Mouse (Mus musculus) hindbrain, embryonic 14.5 days (tissue): Measurements from ENCODE around the gene Slc38a4. TPM values are rescaled to one million over a fixed set of nuclear protein-coding genes. Genes with fewer than 3 reads are reported as not detected.

Source experiments
- ATAC-seq: fragments of 200-750 bp; cut with Nextera tagmentation; 2 replicates; pipeline ENCODE4 v1.8.0; 2017; ENCODE audit warnings: moderate number of reproducible peaks, mild to moderate bottlenecking, moderate TSS enrichment, moderate library complexity; ENCODE audit not compliant: low FRiP score
- DNase-seq: peaks from one replicate; pipeline ENCODE4 v3.0.0-alpha.2; 2015; ENCODE audit warnings: low spot score
- H3K27ac ChIP-seq: fragments of 300-500 bp; sonication (generic); 2 replicates; pipeline ENCODE4 v1.5.1; 2014; ENCODE audit warnings: mild to moderate bottlenecking, moderate library complexity
- H3K27me3 ChIP-seq: fragments of 300-500 bp; sonication (generic); 2 replicates; pipeline ENCODE4 v1.6.1; 2014; ENCODE audit warnings: mild to moderate bottlenecking, low read length, mixed read lengths; ENCODE audit not compliant: control insufficient read depth, insufficient read depth
- H3K36me3 ChIP-seq: fragments of 300-500 bp; sonication (generic); replicated peaks from 2 replicates; pipeline ENCODE4 v1.6.1; 2014; ENCODE audit not compliant: control insufficient read depth, insufficient read depth
- H3K4me1 ChIP-seq: fragments of 300-500 bp; sonication (generic); replicated peaks from 2 replicates; pipeline ENCODE4 v1.6.1; 2014; ENCODE audit warnings: antibody characterized with exemption, low read length, mixed read lengths; ENCODE audit not compliant: control insufficient read depth, insufficient read depth
- H3K4me2 ChIP-seq: fragments of 300-500 bp; sonication (generic); replicated peaks from 2 replicates; pipeline ENCODE4 v1.6.1; 2014; ENCODE audit warnings: mild to moderate bottlenecking, moderate library complexity
- H3K4me3 ChIP-seq: fragments of 300-500 bp; sonication (generic); replicated peaks from 2 replicates; pipeline ENCODE4 v1.5.1; 2014; ENCODE audit warnings: mild to moderate bottlenecking, low read length
- H3K9ac ChIP-seq: fragments of 300-500 bp; sonication (generic); 2 replicates; pipeline ENCODE4 v1.6.1; 2014
- H3K9me3 ChIP-seq: fragments of 300-500 bp; sonication (generic); 2 replicates; pipeline ENCODE4 v1.6.1; 2016; ENCODE audit warnings: low read length; ENCODE audit not compliant: control insufficient read depth
- WGBS: fragments of 180-500 bp; shearing (Covaris S2); extraction: QIAGEN DNeasy Blood & Tissue Kit; methylation state at CpG from one replicate; pipeline ENCODE4 v1.1.7; 2014; 5-methylcytosine and 5-hydroxymethylcytosine counted together
- polyA plus RNA-seq: library from polyadenylated mRNA; unstranded; fragments of >200 nt; fragmentation: Nextera tagmentation; extraction: Ambion mirVana; gene quantifications from 2 replicates; pipeline ENCODE4 v1.2.1, GENCODE M21; 2014

Gene Slc38a4
- polyA plus RNA-seq, 1 experiment from 2014 or later: 3.9 TPM

DNA sequence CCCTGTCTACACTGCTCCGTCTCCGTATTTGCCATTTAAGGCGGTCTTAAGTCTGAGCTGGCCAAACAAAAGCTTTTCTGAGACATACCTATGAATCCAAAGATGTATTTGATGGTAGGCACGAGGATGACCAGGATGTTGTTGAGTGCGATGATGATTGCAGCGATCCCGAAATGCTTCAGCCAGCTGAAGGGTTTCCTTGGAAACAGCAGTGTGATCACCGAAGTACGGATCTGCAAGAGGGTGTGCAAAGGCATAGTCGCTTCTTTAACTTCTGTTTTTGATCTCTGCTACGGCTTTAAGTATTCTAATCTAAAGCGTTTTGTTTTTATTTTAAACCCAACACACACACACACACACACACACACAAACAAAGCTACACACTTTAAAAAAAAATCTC, 56.4 kb downstream of the Slc38a4 start:
- ATAC-seq (no peak), DNase-seq (no peak)
- no peak overlapping the region for H3K4me2 ChIP-seq

DNA sequence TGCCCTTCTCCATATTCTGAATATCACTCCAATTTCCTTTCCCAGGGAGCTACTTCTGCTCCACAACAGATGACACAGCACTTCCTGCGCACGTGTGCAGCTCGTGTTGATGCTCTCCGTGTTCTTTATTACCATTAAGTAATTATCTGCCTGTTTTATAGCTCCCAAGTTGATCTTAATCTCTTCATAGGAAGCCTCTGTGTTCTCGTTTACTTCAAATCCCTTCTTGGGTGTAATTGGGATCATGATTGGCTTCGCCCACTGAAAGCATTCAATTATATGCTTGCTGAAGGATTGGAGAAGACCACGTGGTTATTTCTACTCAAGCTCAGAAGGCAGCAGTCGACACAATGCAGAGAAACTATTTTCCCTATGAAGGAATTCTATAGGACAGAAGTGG, 70.1 kb downstream of the Slc38a4 start:
- Histone ChIP-seq H3K9ac (no peak overlapping the region), H3K36me3 (no peaks in the 10 kb centered on the region), H3K4me1 (no peaks in the 10 kb centered on the region), H3K9me3 (no peaks in the 10 kb centered on the region), H3K27ac (no peak overlapping the region), H3K4me2 (no peak overlapping the region), H3K27me3 (no peaks in the 10 kb centered on the region), H3K4me3 (no peak overlapping the region)
- DNase-seq (peak; percentile 45), ATAC-seq (no peak)
- WGBS: 60% methylated on average over 8 of the region's 8 CpGs

More for the DNA sequence above, 56.4 kb downstream of the Slc38a4 start:
- H3K27ac ChIP-seq: no peak overlapping the region
- H3K9ac ChIP-seq: no peak overlapping the region
- no peak overlapping the region for H3K4me3 ChIP-seq
- no peaks in the 10 kb centered on the region for H3K9me3 ChIP-seq
- no peaks in the 10 kb centered on the region for H3K36me3 ChIP-seq
- 71% methylated on average over 12 of the region's 12 CpGs for WGBS
- H3K4me1 ChIP-seq: no peaks in the 10 kb centered on the region; the same call in 1 of the 2 replicates
- no peaks in the 10 kb centered on the region for H3K27me3 ChIP-seq

GRCm38 (mm10) chr15:96983581-96984330, 72.0 kb downstream of the Slc38a4 start:
- ATAC-seq (no peak), DNase-seq (no peak)
- Histone ChIP-seq H3K27me3 (no peaks in the 10 kb centered on the region), H3K4me1 (no peaks in the 10 kb centered on the region), H3K9me3 (no peaks in the 10 kb centered on the region), H3K4me2 (no peak overlapping the region), H3K27ac (no peak overlapping the region), H3K36me3 (no peaks in the 10 kb centered on the region), H3K4me3 (no peak overlapping the region), H3K9ac (no peak overlapping the region)
- 87% methylated on average over 13 of the region's 13 CpGs for WGBS

- Histone ChIP-seq H3K27me3 (no peaks in the 10 kb centered on the region), H3K4me2 (no peak overlapping the region), H3K9me3 (no peaks in the 10 kb centered on the region), H3K27ac (peak overlapping the region; percentile 20; the same call in 1 of the 2 replicates), H3K4me3 (no peak overlapping the region), H3K9ac (no peak overlapping the region), H3K4me1 (no peaks in the 10 kb centered on the region), H3K36me3 (no peaks in the 10 kb centered on the region)
- DNase-seq (no peak), ATAC-seq (no peak)
- WGBS: 66% methylated on average over 9 of the region's 9 CpGs
Observed at GRCm38 (mm10) chr15:96975125-96975524, 80.6 kb downstream of the Slc38a4 start.

DNA sequence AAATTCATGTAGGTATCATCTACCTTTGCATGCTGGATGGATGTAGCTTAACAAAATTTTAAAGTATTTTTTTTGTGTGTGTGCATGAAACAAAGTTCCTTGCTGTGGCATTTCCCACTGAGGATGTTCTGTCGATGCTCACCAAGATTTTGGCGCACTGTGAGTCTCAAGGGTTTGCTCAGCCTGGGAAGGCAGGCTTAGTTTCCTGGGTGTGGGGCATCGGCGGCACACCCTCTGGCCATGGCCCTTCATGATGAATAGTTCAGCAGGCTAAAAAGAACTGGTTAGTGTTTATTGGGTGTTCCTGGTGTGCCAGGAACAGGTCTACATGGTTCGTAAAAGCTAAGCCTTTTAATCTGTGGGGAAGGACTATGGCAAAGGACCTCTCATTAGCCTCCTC, 81.6 kb downstream of the Slc38a4 start:
- H3K4me2 ChIP-seq: no peak overlapping the region
- no peak overlapping the region for H3K4me3 ChIP-seq
- no peaks in the 10 kb centered on the region for H3K4me1 ChIP-seq
- H3K36me3 ChIP-seq: no peaks in the 10 kb centered on the region
- no peak overlapping the region for H3K9ac ChIP-seq
- no peak overlapping the region for H3K27ac ChIP-seq
- DNase-seq (no peak), ATAC-seq (no peak)
- H3K9me3 ChIP-seq: no peaks in the 10 kb centered on the region
- H3K27me3 ChIP-seq: no peaks in the 10 kb centered on the region
- WGBS: 96% methylated on average over 5 of the region's 5 CpGs

- H3K4me3 ChIP-seq: no peak overlapping the region
- no peaks in the 10 kb centered on the region for H3K27me3 ChIP-seq
- ATAC-seq (no peak), DNase-seq (no peak)
- H3K9ac ChIP-seq: no peak overlapping the region
- no peak overlapping the region for H3K27ac ChIP-seq
- H3K36me3 ChIP-seq: no peaks in the 10 kb centered on the region
- no peaks in the 10 kb centered on the region for H3K4me1 ChIP-seq
- WGBS: 96% methylated on average over 4 of the region's 4 CpGs
- H3K9me3 ChIP-seq: no peaks in the 10 kb centered on the region
- H3K4me2 ChIP-seq: no peak overlapping the region
Observed at GRCm38 (mm10) chr15:96973370-96973769, 82.4 kb downstream of the Slc38a4 start.

- 95% methylated on average over 3 of the region's 3 CpGs for WGBS
- Histone ChIP-seq H3K4me1 (no peaks in the 10 kb centered on the region), H3K9ac (no peak overlapping the region), H3K27ac (no peak overlapping the region), H3K9me3 (no peaks in the 10 kb centered on the region), H3K36me3 (no peaks in the 10 kb centered on the region), H3K4me2 (no peak overlapping the region), H3K4me3 (no peak overlapping the region), H3K27me3 (no peaks in the 10 kb centered on the region)
- no peak for ATAC-seq
- DNase-seq: no peak
Observed at GRCm38 (mm10) chr15:96972706-96973274, 83.0 kb downstream of the Slc38a4 start.

- Histone ChIP-seq H3K9me3 (no peaks in the 10 kb centered on the region), H3K4me2 (no peak overlapping the region), H3K36me3 (no peaks in the 10 kb centered on the region), H3K27ac (no peak overlapping the region), H3K4me3 (no peak overlapping the region), H3K27me3 (no peaks in the 10 kb centered on the region), H3K9ac (no peak overlapping the region), H3K4me1 (no peaks in the 10 kb centered on the region)
- no peak for DNase-seq
- WGBS: 90% methylated on average over 9 of the region's 9 CpGs
- no peak for ATAC-seq
Observed at GRCm38 (mm10) chr15:96971906-96972305, 83.8 kb downstream of the Slc38a4 start.

GRCm38 (mm10) chr15:96969792-96970191, 86.0 kb downstream of the Slc38a4 start:
- Histone ChIP-seq H3K4me3 (no peak overlapping the region), H3K27me3 (no peaks in the 10 kb centered on the region), H3K4me1 (no peaks in the 10 kb centered on the region), H3K27ac (no peak overlapping the region), H3K9me3 (no peaks in the 10 kb centered on the region), H3K9ac (no peak overlapping the region), H3K36me3 (no peaks in the 10 kb centered on the region), H3K4me2 (no peak overlapping the region)
- DNase-seq: no peak
- WGBS: 72% methylated on average over 4 of the region's 4 CpGs
- ATAC-seq: no peak
